Mouse (Mus musculus) E14TG2a.4 (cell line): Measurements from ENCODE around the gene Cldn10.

Experiments
- H3K27me3 ChIP-seq: 2 replicates; pipeline ENCODE4 v1.6.1; 2014; ENCODE audit warnings: low read length, control low read depth; ENCODE audit not compliant: insufficient read depth
- H3K36me3 ChIP-seq: 2 replicates; pipeline ENCODE4 v1.6.1; 2014; ENCODE audit warnings: low read length, control low read depth; ENCODE audit not compliant: insufficient read depth
- H3K4me1 ChIP-seq: replicated peaks from 2 replicates; pipeline ENCODE4 v1.6.1; 2014; ENCODE audit warnings: low read depth, low read length, control low read depth
- H3K4me3 ChIP-seq: replicated peaks from 2 replicates; pipeline ENCODE4 v1.5.1; 2014; ENCODE audit warnings: mild to moderate bottlenecking, low read length
- H3K9me3 ChIP-seq: 2 replicates; pipeline ENCODE4 v1.6.1; 2014; ENCODE audit warnings: low read length, control low read depth
- CTCF ChIP-seq: conservative IDR thresholded peaks from 2 replicates; pipeline ENCODE4 v1.5.1; 2014; ENCODE audit warnings: low read length
- NANOG ChIP-seq: IDR thresholded peaks from 2 replicates; pipeline ENCODE4 v1.6.1; 2014; ENCODE audit warnings: borderline replicate concordance, low read length, mixed read lengths
- POU5F1 ChIP-seq: IDR thresholded peaks from 2 replicates; pipeline ENCODE4 v1.6.1; 2014; ENCODE audit warnings: low read length, borderline replicate concordance

Gene Cldn10

DNA sequence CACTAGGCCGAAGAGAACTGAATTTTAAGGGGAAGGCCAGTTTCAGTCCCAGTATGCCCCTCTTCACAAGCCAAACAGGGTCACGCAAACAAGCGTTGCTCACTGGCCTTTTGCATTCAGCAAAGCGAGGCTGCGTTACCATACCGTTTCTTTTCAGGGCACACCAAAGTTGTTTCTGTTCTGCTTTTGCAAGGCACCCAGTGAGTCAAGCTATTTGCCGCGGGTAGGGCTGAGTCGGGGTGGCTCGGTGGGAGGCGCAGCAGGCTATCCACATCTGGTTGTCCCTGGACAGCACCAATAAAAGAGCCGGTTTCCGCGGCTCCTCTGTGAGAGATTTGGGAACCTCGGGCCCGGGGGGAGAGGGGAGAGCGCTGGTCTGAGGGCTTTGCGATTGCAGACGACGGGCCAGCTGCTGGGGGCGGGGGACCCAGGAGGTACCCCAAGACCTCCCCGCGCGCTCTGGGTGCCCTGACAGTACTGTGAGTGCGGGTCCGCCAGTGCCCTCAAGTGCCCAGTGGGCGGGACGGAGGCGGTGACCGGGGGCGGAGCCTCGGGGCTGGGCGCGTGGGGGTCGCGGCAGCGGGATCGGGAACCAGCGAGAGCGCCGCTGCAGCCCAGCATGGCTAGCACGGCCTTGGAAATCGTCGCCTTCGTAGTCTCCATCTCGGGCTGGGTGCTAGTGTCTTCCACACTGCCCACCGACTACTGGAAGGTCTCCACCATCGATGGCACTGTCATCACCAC is 66.8 kb downstream of the Cldn10 start:
- Histone ChIP-seq H3K9me3 (peaks cover 5% of the 10 kb centered on the region; the same call in 1 of the 2 replicates), H3K36me3 (no peaks in the 10 kb centered on the region), H3K4me1 (peaks cover 23% of the 10 kb centered on the region), H3K27me3 (peaks cover 62% of the 10 kb centered on the region), H3K4me3 (peak overlapping the region; percentile 80)
- TF ChIP-seq NANOG = no peak
- TF ChIP-seq CTCF = no peak
- no peak for TF ChIP-seq POU5F1

DNA sequence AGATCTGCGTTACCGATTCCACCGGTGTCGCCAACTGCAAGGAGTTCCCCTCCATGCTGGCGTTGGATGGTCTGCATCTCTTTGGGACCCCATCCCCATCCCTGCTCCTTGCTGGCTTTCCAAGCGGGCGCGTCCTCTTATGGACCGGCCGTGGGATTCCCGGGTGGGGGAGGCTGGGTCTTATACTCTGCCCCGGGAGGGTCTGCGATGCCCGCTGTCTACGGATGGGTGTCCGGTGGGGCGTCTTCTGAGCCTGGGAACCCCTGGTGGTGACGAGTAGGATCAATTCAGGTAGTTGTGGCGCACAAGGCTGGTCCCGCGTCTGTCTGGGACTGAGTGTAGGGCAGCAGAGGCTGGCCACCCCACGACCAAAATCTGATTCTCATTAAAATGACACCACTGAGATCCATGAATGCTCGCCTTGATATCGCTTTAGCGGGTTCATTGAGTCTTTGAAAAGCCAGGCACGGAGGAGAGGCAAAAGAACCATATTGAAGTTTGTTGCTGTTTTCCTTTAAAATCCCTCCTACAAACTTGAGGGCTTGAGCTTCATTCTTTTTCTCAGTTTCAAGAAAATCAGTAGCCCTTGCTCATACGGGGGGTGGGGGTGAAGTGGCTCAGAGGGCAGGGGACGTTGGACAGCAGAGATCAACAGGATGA is 67.6 kb downstream of the Cldn10 start:
- H3K36me3 ChIP-seq = no peaks in the 10 kb centered on the region
- H3K27me3 ChIP-seq = peaks cover 62% of the 10 kb centered on the region
- TF ChIP-seq POU5F1 (no peak), NANOG (no peak), CTCF (no peak)
- H3K4me1 ChIP-seq = peaks cover 18% of the 10 kb centered on the region
- H3K9me3 ChIP-seq = peaks cover 5% of the 10 kb centered on the region; the same call in 1 of the 2 replicates
- H3K4me3 ChIP-seq = peak overlapping the region; percentile 80

DNA sequence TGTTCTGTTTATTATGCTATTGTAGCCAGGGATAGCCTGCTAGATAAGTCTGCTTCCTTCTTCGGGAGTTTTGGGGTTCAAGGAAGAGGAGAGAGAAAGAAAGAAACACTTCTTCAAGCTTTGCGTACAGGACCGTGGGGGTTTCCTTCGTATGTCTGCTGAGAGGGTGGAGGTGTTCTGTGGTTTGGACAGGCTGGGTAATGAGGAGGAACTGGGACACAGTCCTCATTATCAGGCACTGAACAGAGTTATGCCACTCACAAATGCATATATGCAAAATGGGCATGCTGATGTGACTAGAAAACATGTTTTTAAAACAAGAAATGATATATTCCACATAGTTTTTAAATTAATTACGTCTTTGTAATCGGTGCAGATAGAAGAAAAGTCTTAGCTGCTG is 68.9 kb downstream of the Cldn10 start:
- H3K27me3 ChIP-seq = peaks cover 64% of the 10 kb centered on the region
- peaks cover 17% of the 10 kb centered on the region for H3K4me1 ChIP-seq
- H3K4me3 ChIP-seq = no peak overlapping the region
- no peaks in the 10 kb centered on the region for H3K36me3 ChIP-seq
- TF ChIP-seq NANOG (no peak), CTCF (no peak), POU5F1 (no peak)
- peaks cover 5% of the 10 kb centered on the region; the same call in 1 of the 2 replicates for H3K9me3 ChIP-seq

DNA sequence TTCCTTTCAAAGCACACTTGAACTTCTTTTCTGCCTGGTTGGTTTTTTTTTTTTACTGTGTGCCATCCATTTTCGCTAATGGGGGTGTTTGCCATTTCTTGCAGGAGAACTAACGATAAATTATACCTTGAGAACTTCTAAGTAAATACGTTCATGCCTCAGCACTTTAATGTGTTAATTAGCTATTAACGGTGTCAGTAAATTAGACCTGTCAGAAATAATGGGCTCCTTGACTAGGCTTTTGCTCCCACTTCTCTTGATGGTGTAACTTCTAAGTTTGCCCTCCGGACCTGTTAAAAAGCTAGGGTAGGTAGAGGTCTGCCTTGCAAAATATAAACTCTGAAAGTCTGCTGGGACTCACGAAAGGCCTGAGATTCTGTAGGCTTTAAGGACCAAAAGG is 70.6 kb downstream of the Cldn10 start:
- Histone ChIP-seq H3K4me3 (no peak overlapping the region), H3K9me3 (peaks cover 5% of the 10 kb centered on the region; the same call in 1 of the 2 replicates), H3K27me3 (peaks cover 56% of the 10 kb centered on the region), H3K36me3 (no peaks in the 10 kb centered on the region), H3K4me1 (peaks cover 17% of the 10 kb centered on the region)
- TF ChIP-seq POU5F1 (no peak), NANOG (no peak), CTCF (no peak)

DNA sequence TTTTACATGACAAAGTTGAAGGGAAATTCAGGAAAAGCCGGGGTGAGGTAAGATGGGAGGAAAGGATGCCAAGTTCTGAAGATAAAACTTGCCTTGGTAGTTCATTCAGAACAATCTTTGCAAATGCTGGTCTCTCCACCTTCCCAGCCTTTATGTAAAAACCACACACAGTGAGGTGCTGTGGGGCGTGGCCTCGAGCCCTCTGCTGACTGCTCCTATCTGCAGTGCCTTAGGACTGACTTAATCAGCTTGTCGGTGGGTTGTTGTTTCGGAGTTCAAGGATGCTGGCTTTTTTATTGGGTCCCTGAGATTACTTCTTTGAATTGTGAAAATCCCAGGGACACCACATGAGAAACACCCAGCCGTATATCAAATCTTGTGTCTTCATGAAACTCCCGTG is 74.5 kb downstream of the Cldn10 start:
- peaks cover 29% of the 10 kb centered on the region for H3K27me3 ChIP-seq
- H3K4me3 ChIP-seq = no peak overlapping the region
- no peaks in the 10 kb centered on the region for H3K36me3 ChIP-seq
- peaks cover 5% of the 10 kb centered on the region for H3K4me1 ChIP-seq
- H3K9me3 ChIP-seq = peaks cover 5% of the 10 kb centered on the region; the same call in 1 of the 2 replicates
- TF ChIP-seq CTCF (no peak), POU5F1 (no peak), NANOG (no peak)

DNA sequence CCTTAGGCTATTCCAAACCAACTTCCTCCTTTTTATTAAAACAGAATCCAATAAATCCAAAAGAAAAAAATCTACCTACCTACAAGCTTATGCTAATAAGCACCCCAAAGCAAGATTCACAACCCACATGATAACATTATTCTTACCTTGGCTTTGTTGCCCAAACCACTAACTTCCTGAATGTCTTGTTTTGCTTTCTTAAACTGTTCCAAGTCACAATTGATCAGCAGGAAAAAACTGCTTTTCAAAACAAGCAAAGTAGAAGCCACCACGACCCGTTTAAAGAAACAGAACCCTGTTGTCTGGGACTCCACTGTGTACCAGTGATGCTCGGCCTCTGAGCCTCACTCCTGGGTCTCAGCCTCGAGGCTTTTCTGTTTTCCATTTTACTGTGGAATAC is 77.2 kb downstream of the Cldn10 start:
- 0 out of 2 replicates have a peak, but pooled peaks cover 14% of the 10 kb centered on the region for H3K27me3 ChIP-seq
- H3K4me3 ChIP-seq = no peak overlapping the region
- H3K9me3 ChIP-seq = no peaks in the 10 kb centered on the region
- TF ChIP-seq NANOG = no peak
- TF ChIP-seq POU5F1 = no peak
- no peak for TF ChIP-seq CTCF
- no peaks in the 10 kb centered on the region for H3K36me3 ChIP-seq
- H3K4me1 ChIP-seq = peaks cover 14% of the 10 kb centered on the region

DNA sequence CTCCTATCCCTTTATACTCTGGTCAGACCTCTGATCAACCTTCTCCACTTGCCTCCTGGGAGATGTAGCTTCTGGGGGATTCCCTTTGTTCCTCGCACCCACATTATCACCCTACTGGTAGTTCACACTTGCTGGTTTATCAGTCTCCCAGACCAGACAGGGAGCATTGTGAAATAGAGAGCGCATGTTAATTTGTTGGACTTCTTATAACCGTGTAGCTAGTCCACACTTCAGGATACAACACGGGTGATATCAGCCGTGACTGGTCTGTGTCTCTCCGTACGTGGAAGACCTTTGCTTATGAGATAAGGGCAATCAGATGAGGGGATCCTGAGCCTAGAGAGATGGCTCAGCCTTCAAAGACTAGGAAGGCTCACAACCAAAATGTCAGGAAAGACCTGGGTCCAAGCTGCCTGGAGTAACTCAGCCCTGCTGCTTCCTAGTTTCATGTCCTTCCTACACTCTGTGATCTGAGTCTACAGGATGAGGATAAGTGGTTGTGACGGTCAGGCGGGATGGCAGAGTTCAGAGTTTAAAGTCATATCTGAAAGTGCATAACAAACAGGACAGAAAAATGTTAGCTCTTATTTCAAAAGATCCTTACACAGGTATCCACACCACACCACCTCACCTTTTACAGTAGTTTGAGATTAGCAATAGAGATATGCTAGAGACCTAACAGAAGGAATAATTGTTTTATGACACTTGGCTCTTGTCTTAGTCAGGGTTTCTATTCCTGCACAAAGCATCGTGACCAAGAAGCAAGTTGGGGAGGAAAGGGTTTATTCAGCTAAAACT is 78.5 kb downstream of the Cldn10 start:
- TF ChIP-seq POU5F1 (no peak), NANOG (no peak), CTCF (no peak)
- Histone ChIP-seq H3K4me3 (no peak overlapping the region), H3K27me3 (0 out of 2 replicates have a peak, but pooled peaks cover 14% of the 10 kb centered on the region), H3K36me3 (no peaks in the 10 kb centered on the region), H3K9me3 (no peaks in the 10 kb centered on the region), H3K4me1 (peaks cover 14% of the 10 kb centered on the region)

DNA sequence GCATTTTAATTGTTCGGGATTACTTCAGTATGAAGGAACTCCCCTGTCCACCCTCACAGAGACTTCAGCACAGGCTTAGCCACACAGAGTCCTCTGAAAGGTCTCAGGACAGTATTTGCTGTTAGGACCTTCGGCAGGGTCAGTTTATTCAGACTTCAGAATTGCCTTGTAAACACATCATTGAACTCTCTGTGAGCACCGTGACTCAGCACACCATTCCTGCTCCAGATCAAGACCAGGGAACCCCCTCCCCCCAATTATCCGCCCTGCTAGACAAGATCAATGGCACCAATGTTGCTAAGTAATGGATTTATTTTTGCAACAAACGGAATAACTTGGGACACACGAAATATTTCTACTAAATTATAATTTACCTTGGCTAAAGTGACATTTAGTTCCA is 79.7 kb downstream of the Cldn10 start:
- Histone ChIP-seq H3K4me1 (peaks cover 14% of the 10 kb centered on the region), H3K27me3 (0 out of 2 replicates have a peak, but pooled peaks cover 9% of the 10 kb centered on the region), H3K36me3 (no peaks in the 10 kb centered on the region), H3K4me3 (no peak overlapping the region), H3K9me3 (no peaks in the 10 kb centered on the region)
- TF ChIP-seq POU5F1 (no peak), NANOG (no peak), CTCF (no peak)

DNA sequence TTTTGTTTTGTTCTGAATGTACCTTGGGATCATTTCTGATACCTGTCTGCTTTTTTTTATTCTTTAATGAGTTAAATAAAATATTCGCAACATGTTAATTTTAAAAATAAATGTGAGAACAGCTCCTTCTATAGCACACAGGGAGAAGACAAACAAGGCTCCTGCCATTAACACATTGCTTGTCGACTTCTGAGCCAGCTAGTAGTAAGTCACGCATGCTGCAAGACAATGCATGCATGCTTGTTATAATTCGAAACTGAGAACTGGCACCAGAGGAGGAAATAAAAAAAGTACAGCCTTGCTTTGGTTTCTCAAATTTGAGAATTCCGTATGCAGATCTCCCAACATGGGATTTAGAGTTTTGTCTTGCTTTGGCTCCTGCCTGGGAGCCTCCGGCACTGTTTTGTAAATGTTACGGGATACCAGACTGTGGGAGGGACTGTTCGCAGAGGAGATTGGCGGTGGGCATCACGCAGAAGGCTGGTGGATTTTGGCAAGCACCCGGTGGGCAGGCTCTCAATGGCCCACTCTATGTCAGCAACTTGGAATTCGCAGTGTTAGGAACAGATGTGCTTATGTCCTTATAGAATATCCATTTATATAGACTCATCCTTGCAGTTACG is 80.5 kb downstream of the Cldn10 start:
- TF ChIP-seq NANOG = no peak
- TF ChIP-seq POU5F1 = no peak
- no peak for TF ChIP-seq CTCF
- Histone ChIP-seq H3K9me3 (no peaks in the 10 kb centered on the region), H3K36me3 (no peaks in the 10 kb centered on the region), H3K27me3 (0 out of 2 replicates have a peak, but pooled peaks cover 9% of the 10 kb centered on the region), H3K4me3 (no peak overlapping the region), H3K4me1 (peaks cover 14% of the 10 kb centered on the region)
